In genomic region chr3:33306169-33306568, GRCm38 (mm10) we compare ENCODE assay signal across 14 mouse cellular contexts.
"Had no signal": no experiment of that assay in that cellular context is flagged by ENCODE, and none has a peak within 500 bp of the region (broad histone marks: within the 10 kb centered on the region; RNA-seq: fewer than 3 reads in every experiment).

No protein-coding gene starts in this region.

- H3K27ac ChIP-seq: macrophage; midbrain, embryonic 13.5 days; neural tube, embryonic 12.5 days; stomach, embryonic 15.5 days; stomach, postnatal 0 days had no signal

- H3K4me3 ChIP-seq: megakaryocyte, embryonic 14.5 days; midbrain, embryonic 13.5 days; neural tube, embryonic 12.5 days; stomach, embryonic 15.5 days had no signal

- DNase-seq: lung, adult 18-20 months; lung, embryonic 14.5 days; lung, postnatal 14 days; lung, postnatal 36 days; right cerebral cortex, postnatal 14 days; thymus, adult 18-20 months; thymus, postnatal 14 days; thymus, postnatal 36 days had no signal

- ATAC-seq: midbrain, embryonic 13.5 days had no signal
